Mouse (Mus musculus): ENCODE results near the gene Nup107. TPM values are rescaled to one million over a fixed set of nuclear protein-coding genes. Genes with fewer than 3 reads are reported as not detected.
A peak's percentile ranks its signal among the peaks of the same experiment; 100 is the strongest.

The Nup107 gene
- polyA plus RNA-seq, 1 experiment: 1.0 TPM

DNA sequence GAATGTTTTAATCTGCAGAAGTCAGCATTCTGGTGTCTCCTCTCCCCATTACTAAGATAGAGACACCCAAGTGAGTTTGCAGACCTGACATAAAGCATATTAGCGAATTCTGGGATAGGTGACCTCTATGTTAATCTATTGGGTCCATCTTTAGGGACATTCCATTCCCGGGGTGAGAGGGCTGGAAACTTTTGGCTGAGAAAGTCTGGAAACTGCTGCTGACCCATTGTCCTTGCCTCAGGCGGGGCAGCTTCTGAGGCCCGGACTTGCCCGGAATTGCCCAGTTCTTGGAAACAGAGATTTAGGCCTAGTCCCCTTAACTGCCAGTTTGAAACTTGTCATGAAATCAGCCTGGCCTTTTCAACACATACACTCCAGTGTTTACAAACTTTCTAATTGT lies 81.1 kb downstream of the Nup107 start:
- Histone ChIP-seq H3K4me1 (ENCODE audit: control insufficient read depth) (peaks cover 30% of the 10 kb centered on the region), H3K4me3 (replicated peaks) (peak overlapping the region; percentile 98)

DNA sequence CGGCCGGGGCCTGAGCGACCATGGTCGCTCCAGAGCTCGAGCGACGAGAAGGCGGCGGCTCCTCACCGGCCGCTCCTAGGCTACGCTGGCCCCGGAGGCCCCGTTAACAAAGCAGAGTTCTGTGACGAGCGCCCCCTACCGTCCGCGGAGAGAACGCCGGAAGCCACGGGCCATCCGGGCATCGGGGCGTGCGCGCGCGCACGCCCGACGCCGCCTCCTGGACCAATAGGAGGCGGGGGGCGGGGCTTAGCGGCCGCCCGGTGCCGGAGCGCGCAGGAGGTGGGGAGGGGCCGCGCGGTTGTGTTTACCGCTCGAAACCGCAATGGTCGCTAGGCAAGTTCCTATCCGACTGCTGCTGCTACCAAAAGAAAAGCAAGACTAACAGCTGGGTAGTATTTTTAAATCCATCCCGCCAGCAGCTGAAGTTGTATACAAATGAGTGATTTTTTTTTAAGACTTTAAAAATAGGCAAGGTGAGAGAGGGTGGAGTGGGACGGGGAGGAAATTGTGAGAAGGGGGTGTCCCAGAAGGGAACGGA lies 81.8 kb downstream of the Nup107 start, which contains the start of gene Mdm2:
Mdm2 (minus strand) TSS at position 155 of the 538 bp plus-strand sequence.
- H3K4me3 ChIP-seq (replicated peaks): peak within 1 kb of the TSS; percentile 98
- H3K9me3 ChIP-seq (ENCODE audit: control insufficient read depth, low read length): no peaks in the 10 kb centered on the region
- TF ChIP-seq TAL1 (IDR thresholded peaks at IDR 0.05; ENCODE audit: low read length) (no peak), GATA1 (IDR thresholded peaks at IDR 0.05; ENCODE audit: low read length) (no peak)
- H3K36me3 ChIP-seq (ENCODE audit: control insufficient read depth): peaks cover 27% of the 10 kb centered on the region
- no peaks in the 10 kb centered on the region for H3K27me3 ChIP-seq (ENCODE audit: control insufficient read depth)
- H3K4me1 ChIP-seq (ENCODE audit: control insufficient read depth): peaks cover 30% of the 10 kb centered on the region

More for the DNA sequence above, 81.1 kb downstream of the Nup107 start:
- TF ChIP-seq GATA1 (IDR thresholded peaks at IDR 0.05; ENCODE audit: low read length) (no peak), TAL1 (IDR thresholded peaks at IDR 0.05; ENCODE audit: low read length) (no peak)
- no peaks in the 10 kb centered on the region for H3K9me3 ChIP-seq (ENCODE audit: control insufficient read depth, low read length)
- peaks cover 22% of the 10 kb centered on the region for H3K36me3 ChIP-seq (ENCODE audit: control insufficient read depth)
- no peaks in the 10 kb centered on the region for H3K27me3 ChIP-seq (ENCODE audit: control insufficient read depth)

DNA sequence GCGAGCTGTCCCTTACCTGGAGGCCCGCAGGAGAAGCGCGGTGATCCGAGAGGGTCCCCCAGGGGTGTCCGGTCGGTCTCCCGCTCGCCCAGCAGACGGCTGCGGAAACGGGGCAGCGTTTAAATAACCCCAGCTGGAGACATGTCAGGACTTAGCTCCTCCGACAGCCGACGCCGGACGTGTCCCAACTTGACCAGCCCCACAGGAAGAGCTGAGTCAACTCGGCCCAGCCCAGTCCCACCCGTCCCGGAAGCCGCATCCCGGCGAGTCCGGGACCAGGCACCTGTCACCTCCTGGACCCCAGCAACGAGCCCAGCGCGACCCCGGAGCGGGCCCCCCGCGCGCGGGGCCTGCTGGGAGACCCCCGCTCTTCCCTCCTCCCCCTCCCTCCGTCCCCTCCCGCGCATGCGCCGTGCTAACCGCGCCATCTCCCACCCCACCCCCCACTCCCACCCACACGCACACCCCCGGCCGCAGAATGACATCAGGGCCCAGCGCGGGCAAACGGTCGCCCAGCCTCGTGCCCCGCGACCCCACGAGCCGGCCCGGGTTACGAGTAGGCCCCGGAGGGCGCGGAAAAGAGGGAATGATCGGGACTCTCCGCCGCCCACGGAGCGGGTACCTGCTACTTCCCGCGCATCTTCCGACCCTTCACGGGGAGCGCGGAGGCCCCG lies 82.4 kb downstream of the Nup107 start:
- H3K27me3 ChIP-seq (ENCODE audit: control insufficient read depth): no peaks in the 10 kb centered on the region
- TF ChIP-seq TAL1 (IDR thresholded peaks at IDR 0.05; ENCODE audit: low read length) (no peak), GATA1 (IDR thresholded peaks at IDR 0.05; ENCODE audit: low read length) (no peak)
- peaks cover 33% of the 10 kb centered on the region for H3K36me3 ChIP-seq (ENCODE audit: control insufficient read depth)
- no peaks in the 10 kb centered on the region for H3K9me3 ChIP-seq (ENCODE audit: control insufficient read depth, low read length)
- H3K4me1 ChIP-seq (ENCODE audit: control insufficient read depth): peaks cover 30% of the 10 kb centered on the region
- H3K4me3 ChIP-seq (replicated peaks): peak overlapping the region; percentile 98

DNA sequence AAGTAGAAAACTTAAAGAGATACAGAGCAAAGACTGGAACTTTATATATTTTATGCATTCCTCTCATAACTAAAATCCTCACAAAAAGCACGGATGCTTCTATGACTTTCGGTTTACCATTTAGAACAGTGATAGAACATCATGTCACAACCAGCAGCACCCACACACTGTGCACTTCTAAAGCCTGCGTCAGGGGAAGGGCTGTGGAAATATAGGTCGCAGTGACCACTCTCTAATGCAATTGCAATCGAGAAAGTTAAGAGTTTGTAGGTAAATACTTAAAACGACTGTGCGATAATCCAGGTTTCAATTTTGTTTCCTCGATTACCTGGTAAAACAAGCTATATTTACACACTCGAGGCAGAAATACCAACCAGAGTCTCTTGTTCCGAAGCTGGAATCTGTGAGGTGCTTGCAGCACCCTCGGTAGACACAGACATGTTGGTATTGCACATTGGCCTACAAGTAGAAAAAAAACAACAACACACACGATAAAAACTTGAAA lies 83.1 kb downstream of the Nup107 start:
- peaks cover 30% of the 10 kb centered on the region for H3K4me1 ChIP-seq (ENCODE audit: control insufficient read depth)
- TF ChIP-seq GATA1 (IDR thresholded peaks at IDR 0.05; ENCODE audit: low read length) (no peak), TAL1 (IDR thresholded peaks at IDR 0.05; ENCODE audit: low read length) (no peak)

DNA sequence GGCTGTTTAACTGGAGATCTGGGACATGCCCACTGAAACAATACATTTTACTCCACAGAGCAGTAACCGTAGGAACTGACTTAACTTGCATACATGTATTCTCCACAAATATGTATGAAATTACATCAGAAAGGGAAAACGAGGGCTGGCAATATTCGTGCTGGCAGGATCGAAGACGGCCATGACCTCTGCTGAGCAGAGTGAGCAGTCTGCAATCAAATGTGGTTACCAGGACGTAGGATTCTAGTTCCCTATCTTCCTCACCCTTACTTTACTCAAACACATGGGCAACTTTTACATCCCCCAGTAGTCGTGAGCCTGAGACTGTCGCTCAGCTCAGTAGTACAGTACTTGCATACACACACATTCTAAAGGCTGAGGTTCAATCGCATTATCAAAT lies 83.6 kb downstream of the Nup107 start:
- H3K36me3 ChIP-seq (ENCODE audit: control insufficient read depth): peaks cover 45% of the 10 kb centered on the region
- no peaks in the 10 kb centered on the region for H3K27me3 ChIP-seq (ENCODE audit: control insufficient read depth)
- TF ChIP-seq GATA1 (IDR thresholded peaks at IDR 0.05; ENCODE audit: low read length) (no peak), TAL1 (IDR thresholded peaks at IDR 0.05; ENCODE audit: low read length) (no peak)
- H3K9me3 ChIP-seq (ENCODE audit: control insufficient read depth, low read length): no peaks in the 10 kb centered on the region
- peak overlapping the region; percentile 98 for H3K4me3 ChIP-seq (replicated peaks)
- peaks cover 30% of the 10 kb centered on the region for H3K4me1 ChIP-seq (ENCODE audit: control insufficient read depth)

More for the DNA sequence above, 83.1 kb downstream of the Nup107 start:
- no peaks in the 10 kb centered on the region for H3K9me3 ChIP-seq (ENCODE audit: control insufficient read depth, low read length)
- peaks cover 40% of the 10 kb centered on the region for H3K36me3 ChIP-seq (ENCODE audit: control insufficient read depth)
- H3K4me3 ChIP-seq (replicated peaks): peak overlapping the region; percentile 98
- H3K27me3 ChIP-seq (ENCODE audit: control insufficient read depth): no peaks in the 10 kb centered on the region

DNA sequence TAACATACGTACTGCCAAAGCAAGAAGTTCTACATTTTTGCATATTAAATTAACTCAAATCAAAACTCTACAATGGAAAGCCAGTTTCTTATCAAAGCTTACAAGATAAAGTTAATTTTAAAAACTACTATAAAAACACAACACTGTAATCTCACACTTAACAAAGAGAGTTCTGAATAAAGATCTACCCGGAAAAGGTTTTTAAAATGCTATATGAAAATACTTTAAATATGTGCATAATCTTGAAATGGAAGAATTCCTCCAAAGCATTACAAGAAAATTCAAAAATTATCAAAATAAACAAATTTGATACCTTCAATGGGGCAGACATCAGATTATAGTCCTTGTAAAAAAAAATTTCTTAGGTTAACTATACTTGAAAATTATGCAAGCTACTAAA lies 84.1 kb downstream of the Nup107 start:
- H3K36me3 ChIP-seq (ENCODE audit: control insufficient read depth): peaks cover 50% of the 10 kb centered on the region
- no peaks in the 10 kb centered on the region for H3K27me3 ChIP-seq (ENCODE audit: control insufficient read depth)
- TF ChIP-seq GATA1 (IDR thresholded peaks at IDR 0.05; ENCODE audit: low read length): no peak
- TF ChIP-seq TAL1 (IDR thresholded peaks at IDR 0.05; ENCODE audit: low read length): no peak
- no peaks in the 10 kb centered on the region for H3K9me3 ChIP-seq (ENCODE audit: control insufficient read depth, low read length)
- H3K4me3 ChIP-seq (replicated peaks): peak overlapping the region; percentile 98
- peaks cover 30% of the 10 kb centered on the region for H3K4me1 ChIP-seq (ENCODE audit: control insufficient read depth)

DNA sequence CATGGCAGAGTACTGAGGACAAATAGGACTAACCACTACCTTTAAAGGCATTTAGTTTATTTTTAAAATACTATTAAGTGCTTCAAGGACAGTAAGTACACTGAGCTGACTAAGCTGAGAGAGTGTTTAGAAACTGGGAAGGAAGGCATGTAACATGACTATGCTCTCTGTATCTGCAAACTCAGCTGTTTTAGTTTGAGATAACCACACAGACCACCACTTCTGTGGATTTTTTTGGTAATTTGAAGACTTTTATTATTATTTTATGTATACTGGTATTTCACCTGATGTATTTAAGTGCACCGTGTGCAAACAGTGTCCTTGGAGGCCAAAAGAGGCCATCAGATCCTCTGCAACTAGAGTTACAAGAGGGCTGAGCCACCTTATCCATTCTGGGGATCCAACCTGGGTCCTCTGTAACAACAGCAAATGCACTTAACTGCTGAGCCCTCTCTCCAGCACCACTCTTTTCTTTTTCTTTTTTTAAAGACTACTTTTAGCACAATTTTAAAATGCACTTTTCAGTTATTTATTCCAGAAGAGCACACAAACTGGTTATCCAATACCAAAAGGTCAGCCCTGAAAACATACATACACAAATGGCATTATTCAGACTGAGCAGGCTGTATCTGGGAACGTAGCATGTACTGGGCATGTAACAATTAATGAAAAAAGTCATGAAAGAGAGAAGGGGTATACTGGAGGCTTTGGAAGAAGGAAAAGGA lies 85.2 kb downstream of the Nup107 start:
- peaks cover 30% of the 10 kb centered on the region for H3K4me1 ChIP-seq (ENCODE audit: control insufficient read depth)
- H3K36me3 ChIP-seq (ENCODE audit: control insufficient read depth): peaks cover 60% of the 10 kb centered on the region
- no peaks in the 10 kb centered on the region for H3K9me3 ChIP-seq (ENCODE audit: control insufficient read depth, low read length)
- H3K27me3 ChIP-seq (ENCODE audit: control insufficient read depth): no peaks in the 10 kb centered on the region
- no peak overlapping the region for H3K4me3 ChIP-seq (replicated peaks)
- TF ChIP-seq GATA1 (IDR thresholded peaks at IDR 0.05; ENCODE audit: low read length): no peak
- TF ChIP-seq TAL1 (IDR thresholded peaks at IDR 0.05; ENCODE audit: low read length): no peak

DNA sequence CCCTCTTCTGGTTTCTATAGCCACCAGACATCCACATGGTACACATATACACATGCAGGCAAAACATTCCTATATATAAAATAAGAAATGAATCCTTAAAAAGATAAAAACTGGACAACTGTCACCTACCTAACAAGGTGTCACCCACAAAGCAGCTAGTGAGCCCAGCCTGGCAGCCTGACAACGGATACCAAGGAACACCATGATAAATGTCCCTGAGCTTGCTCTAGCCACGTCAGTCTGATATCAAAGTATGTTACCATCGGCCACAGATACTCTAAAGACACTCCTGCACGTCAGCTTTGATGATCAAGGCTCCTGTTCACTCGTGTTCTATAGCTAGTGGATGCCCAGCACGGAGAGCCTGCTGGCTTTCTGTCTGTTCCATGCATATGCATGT lies 86.1 kb downstream of the Nup107 start:
- Histone ChIP-seq H3K27me3 (ENCODE audit: control insufficient read depth) (no peaks in the 10 kb centered on the region), H3K9me3 (ENCODE audit: control insufficient read depth, low read length) (no peaks in the 10 kb centered on the region), H3K36me3 (ENCODE audit: control insufficient read depth) (peaks cover 69% of the 10 kb centered on the region), H3K4me3 (replicated peaks) (no peak overlapping the region), H3K4me1 (ENCODE audit: control insufficient read depth) (peaks cover 25% of the 10 kb centered on the region)
- TF ChIP-seq TAL1 (IDR thresholded peaks at IDR 0.05; ENCODE audit: low read length) (no peak), GATA1 (IDR thresholded peaks at IDR 0.05; ENCODE audit: low read length) (no peak)

DNA sequence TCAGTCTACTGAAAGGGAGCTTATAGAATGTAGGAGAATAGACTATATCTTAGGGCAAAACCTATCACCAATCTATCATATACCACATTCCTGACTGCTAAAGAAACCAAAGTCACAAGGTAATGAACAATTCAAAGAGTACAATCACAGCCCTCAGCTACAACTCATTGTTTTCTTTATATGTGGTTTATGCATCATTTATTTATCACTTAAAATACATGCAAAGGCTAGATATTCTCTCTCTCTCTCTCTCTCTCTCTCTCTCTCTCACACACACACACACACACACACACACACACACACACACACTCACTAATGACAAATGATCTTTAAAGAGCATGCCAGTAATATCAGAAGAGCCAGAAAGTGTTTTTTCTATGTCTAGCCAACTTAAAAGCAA lies 86.7 kb downstream of the Nup107 start:
- Histone ChIP-seq H3K27me3 (ENCODE audit: control insufficient read depth) (no peaks in the 10 kb centered on the region), H3K9me3 (ENCODE audit: control insufficient read depth, low read length) (no peaks in the 10 kb centered on the region), H3K4me1 (ENCODE audit: control insufficient read depth) (peaks cover 19% of the 10 kb centered on the region), H3K36me3 (ENCODE audit: control insufficient read depth) (peaks cover 75% of the 10 kb centered on the region), H3K4me3 (replicated peaks) (no peak overlapping the region)
- TF ChIP-seq TAL1 (IDR thresholded peaks at IDR 0.05; ENCODE audit: low read length): no peak
- TF ChIP-seq GATA1 (IDR thresholded peaks at IDR 0.05; ENCODE audit: low read length): no peak

Data from erythroblast, embryonic 14.5 days (primary cell).